Mouse (Mus musculus): ENCODE data around the gene Stx1a. TPM values are rescaled to one million over a fixed set of nuclear protein-coding genes. Genes with fewer than 3 reads are reported as not detected.
"Not testable (repeated sequence)": the region's sequence is repeated elsewhere in the genome, so short reads cannot be mapped to it uniquely, and the experiment has no call there.

Gene Stx1a
- total RNA-seq, 4 experiments from 2014 or later = 0.88 to 2.4 (median 1.2) TPM

DNA sequence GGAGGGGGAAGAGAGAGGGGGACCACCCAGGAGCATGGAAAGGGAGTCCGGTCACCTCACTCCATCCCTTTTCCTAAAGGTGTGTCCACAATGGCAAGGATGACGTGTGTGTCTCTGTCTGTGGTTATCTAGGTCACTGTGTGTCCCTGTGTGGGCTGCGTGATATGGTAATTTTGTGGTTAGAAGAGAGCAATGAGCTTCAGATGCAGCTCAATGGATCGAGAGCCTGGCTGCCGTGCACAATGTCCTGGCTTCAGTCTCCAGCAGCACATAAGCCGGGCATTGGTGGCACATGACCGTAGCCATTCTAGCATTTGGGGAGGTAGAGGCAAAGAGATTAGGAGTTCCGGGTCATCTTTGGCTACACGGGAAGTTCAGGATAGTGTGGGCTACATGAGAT lies 16.3 kb downstream of the Stx1a start:
- DNase-seq (ENCODE audit: low spot score) = no peak

DNA sequence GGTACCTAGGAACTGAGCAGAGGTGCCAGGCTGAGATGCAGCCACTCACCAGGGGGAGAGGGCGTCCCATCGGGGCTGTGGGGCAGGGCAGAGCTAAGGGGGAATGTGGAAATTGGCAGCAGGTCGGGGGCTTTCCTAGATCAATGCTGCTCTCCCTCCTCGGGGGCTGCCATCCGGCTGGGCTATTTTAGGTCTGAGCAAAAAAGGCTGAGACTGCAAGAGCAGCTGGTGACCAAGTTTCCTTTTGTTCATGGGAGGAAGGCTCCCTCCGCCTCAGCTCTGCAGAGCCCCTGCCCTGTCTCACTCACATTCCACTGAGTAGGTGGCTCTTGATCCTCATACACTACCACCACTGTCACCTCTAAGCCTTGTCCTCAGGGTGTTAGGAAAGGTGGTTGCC lies 16.8 kb downstream of the Stx1a start:
- no peak for DNase-seq (ENCODE audit: low spot score)

DNA sequence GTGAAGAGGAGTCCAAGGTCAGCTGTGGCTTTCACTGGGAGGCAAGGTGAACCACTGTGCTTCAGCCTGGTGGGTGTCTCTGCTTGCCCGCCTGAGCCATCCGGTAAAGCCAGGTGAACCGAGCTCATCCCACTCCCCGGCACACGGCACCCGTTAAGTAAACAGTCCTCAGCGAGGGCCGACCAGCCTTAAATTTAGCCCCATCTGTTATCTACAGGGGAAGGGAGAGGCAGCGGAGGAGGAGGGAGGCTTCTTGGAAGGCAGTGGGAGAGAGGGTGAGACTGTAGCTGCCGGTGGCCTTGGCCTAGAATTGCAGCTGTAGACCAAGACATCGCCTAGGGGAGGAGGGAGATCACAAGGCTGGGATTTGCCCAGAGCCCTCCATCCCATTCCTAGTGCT lies 17.5 kb downstream of the Stx1a start:
- no peak for DNase-seq (ENCODE audit: low spot score)

DNA sequence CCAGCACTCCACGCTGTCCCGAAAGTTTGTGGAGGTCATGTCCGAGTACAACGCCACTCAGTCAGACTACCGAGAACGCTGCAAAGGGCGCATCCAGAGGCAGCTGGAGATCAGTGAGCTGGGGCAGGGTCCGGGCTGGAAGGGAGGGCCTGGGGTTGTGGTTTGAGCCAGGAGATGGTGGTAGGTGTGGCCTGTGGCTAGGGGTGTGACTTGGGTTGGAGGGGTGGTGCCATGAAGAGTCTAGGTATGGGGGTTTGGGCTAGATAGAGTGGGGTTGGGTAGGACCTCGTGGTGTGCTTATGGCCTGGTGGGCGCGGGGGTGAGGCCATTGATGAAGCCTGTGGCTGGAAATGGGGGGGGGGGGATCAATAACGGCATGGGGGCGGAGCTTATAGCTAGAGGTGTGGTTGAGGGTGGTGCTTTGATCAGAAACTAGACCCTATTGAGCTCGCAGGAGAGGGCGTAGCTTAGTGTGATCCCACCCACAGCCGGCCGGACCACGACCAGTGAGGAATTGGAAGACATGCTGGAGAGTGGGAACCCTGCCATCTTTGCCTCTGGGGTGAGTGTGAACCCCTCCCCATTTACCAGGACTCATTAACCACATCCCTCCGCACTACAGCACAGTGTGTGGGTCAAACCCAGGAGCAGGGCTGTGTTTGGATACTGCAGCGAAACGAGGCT lies 19.0 kb downstream of the Stx1a start:
- no peak for DNase-seq (ENCODE audit: low spot score)

DNA sequence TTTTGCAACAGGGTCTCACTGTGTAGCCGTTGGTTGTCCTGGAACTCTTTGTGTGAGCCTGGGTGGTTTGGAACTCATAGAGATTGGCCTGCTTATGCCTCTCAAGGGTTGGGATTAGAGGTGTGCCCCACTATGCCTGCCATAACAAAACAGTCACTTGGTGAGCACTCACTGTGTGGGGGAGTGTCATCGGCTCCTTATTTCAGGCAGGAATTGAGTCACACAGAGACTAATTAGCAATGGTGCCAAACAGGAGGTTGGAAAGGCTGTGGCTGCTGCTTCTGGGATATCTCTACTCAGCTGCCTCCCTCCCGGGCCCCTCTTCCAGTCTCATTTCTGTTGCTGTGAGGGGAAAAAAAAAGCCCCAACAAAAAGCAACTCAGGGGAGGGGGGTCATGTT lies 21.3 kb downstream of the Stx1a start:
- DNase-seq (ENCODE audit: low spot score) = no peak

DNA sequence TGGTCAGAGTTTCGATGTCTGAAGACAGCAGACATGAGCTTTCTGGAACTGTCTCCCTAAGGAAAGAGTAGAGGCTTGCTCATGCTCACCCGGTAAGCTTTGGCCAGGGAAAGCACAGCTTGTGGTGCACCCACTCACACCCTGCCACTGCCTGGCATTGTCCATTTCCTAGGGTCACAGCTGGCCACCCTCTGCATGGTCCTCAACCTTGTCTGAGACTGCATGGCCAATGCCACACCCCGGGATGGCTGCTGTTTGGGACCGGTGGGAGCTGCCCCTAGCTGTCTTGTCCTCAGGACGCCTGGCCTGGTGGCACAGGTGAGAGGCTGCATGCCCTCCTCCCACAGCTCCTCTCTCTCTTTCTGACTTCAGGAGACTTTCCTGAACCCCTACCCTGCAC lies 25.3 kb downstream of the Stx1a start:
- DNase-seq (ENCODE audit: low spot score) = no peak

DNA sequence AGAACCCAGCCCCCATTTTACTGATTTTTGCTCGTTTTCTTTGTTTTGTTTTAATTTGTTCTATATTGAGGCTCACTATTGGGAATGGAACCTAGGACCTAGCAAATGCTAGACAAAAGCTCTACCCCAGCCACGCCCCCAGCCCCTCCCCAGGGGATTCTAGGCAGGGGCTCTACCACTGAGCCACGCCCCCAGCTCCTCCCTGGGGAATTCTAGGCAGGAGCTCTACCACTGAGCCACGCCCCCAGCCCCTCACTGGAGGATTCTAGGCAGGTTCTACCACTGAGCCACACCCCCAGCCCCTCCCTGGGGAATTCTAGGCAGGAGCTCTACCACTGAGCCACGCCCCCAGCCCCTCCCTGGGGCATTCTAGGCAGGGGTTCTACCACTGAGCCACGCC lies 26.0 kb downstream of the Stx1a start:
- not testable (repeated sequence) for DNase-seq (ENCODE audit: low spot score)

DNA sequence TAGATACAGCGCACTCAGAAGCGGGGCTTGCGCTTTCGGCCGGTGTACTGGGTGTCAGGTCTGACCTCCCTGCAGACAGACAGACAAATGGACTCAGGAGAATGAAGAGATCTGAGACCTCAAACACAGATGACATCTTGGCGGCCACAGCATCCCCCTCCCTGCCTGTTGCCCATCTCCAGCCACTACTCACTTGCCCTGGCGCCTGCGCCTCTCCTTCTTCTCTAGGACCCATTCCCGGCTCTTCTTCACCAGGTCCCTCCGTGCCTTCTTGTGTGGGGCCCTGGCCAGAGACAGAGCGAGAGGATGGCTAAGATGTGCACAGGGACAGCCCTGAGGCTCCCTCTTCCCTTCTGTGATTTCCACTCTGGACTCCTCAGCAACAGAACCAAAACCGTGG lies 30.1 kb downstream of the Stx1a start:
- no peak for DNase-seq (ENCODE audit: low spot score)

DNA sequence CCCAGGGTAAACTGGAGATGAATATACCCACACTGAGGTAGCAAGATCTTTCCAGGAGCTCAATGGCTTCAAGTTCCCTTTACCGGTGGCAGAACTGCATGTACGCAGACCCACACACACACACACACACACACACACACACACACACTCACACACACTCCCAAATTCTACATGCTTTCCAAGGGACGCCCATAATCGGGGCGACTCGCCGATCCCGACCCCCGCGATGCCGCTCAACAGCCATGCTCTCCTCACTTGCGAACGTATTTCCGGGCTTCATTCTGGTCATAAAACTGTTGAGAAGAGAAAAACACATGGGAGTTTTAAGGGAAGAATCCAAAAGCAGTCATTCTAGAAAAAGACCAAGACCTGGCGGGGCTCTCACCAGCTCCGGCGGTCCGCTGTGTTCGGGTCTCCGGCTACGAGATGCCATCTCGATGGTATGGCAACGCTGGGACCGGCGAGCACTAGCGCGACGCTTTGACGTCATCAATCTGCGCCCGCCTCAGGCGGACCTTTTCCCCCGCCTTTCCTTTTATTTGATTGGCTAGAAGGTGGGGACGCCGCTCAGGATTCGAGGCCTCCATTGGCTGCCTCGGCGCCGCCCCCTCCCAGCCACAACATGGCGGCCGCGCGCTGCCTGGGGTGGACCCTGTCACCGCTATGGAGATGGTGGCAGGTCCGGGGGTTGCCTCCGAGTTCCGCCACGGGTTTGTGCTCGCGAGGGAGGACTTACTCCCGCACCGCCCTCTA lies 40.5 kb downstream of the Stx1a start, which contains the start of gene Dnajc30:
Gene Dnajc30 (plus strand): TSS at position 574 of the 753 bp plus-strand sequence.
- DNase-seq (ENCODE audit: low spot score) = peak; percentile 97

DNA sequence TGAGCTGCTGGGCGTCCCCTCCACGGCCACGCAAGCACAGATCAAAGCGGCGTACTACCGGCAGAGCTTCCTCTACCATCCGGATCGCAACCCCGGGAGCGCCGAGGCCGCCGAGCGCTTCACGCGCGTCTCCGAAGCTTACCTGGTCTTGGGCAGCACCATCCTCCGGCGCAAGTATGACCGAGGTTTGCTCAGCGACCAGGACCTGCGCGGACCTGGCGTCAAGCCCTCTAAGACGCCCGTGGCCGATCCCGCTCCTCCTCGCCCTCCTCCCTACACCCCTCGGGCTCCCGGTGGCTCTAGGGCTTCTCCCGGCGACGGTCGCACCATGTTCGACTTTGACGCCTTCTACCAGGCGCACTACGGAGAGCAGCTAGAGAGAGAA lies 41.1 kb downstream of the Stx1a start:
- no peak for DNase-seq (ENCODE audit: low spot score)

DNA sequence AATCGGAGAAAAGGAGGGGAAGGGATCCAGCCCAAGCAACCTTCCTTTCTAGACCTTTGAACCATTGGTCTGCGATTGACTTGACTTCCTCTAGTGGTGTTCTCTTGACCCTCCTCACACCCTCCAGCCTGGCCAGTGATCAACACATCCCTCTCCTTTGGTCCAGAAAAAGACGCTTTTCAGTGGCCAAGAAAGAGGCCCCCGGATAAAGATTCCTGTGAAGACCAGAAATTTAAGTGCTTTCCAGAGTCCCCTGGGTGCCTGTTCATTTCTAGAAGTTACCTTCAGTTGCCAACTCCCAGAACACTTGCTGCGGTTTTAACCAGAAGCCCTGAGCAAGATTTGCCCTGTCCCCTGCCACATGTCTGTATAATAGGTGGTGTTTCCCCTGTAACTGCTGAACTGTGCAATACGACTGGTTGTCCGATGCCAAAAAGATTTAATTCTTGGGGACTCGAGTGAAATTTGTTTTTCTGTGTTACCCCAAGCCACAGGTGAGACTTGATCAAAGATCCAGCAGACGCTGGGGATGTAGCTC lies 41.7 kb downstream of the Stx1a start, which contains the start of gene Bud23:
Gene Bud23 (minus strand): TSS at position 51 of the 538 bp plus-strand sequence.
- not testable (repeated sequence) for DNase-seq (ENCODE audit: low spot score)

DNA sequence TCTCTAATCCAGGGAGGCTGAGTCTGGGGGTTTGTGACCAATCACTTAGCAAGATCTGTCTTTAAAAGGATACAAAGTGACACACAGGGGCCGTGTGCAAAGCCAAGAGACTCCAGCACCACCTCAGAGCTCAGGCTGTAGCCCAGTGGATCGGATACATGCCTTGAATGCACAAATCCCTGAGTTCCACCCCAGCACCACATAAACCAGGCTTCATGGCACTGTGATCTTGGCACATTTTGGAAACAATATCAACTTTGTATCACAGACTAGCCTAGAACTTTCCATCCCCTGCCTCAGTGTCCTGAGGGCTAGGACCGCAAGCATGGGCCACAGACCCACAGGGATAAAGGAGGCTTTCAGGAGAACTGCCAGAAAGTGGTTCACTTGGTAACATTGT lies 42.7 kb downstream of the Stx1a start:
- no peak for DNase-seq (ENCODE audit: low spot score)

DNA sequence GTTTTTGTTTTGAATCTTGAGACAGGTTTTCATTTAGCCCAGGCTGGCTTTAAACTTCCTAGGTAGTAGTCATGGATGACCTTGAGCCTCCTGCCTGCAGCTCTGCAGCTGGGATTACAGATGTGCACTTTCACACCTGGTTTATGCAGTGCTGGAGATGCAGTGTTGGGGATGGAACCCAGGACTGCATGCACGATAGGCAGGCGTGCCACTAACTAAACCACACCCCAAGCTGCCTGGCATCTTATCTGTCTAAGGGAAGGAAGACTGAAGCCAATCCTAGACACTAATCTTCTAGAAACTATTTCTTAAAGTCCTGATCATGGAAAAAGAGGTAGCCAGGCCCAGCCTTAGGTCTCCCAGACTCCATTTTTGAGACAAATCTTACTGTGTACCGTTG lies 47.2 kb downstream of the Stx1a start:
- DNase-seq (ENCODE audit: low spot score) = no peak

DNA sequence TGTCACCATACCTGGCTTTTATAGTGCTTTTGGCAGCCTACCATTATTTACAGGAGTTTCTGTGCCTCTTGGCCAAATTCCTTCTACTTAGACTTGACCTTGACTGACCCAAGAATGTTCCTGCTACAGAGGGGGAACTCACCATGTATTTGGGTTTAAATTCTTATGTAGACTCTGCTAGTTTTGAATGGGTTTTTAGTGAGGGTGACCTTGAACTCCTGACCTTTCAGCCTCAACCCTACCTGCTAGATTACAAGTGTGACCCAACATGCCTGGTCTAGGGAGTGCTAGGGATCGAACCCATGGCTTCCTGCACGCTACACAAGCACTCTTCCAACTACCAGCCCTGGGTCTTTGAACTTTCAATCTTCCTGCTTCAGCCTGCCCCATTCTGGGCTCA lies 48.8 kb downstream of the Stx1a start:
- DNase-seq (ENCODE audit: low spot score) = no peak

DNA sequence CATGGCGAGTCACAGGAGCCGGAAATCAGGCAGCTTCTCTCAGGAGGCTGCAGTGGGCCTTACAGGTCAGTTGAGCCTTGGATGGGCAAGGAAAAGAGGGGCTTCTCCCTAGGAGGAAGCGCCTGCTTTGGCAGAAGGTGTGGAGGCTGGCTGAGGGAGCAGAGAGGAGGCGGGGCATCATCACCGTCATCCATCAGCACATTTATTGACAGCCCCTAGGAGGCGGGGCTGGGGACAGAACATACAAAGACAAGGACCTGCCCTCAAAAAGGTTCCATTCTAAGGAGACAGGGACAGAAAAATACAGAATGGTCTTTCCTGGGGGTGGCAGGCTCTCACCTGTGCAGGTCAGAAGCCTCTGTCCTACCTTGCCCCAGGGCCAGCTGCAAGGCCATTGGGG lies 49.4 kb downstream of the Stx1a start:
- no peak for DNase-seq (ENCODE audit: low spot score)

DNA sequence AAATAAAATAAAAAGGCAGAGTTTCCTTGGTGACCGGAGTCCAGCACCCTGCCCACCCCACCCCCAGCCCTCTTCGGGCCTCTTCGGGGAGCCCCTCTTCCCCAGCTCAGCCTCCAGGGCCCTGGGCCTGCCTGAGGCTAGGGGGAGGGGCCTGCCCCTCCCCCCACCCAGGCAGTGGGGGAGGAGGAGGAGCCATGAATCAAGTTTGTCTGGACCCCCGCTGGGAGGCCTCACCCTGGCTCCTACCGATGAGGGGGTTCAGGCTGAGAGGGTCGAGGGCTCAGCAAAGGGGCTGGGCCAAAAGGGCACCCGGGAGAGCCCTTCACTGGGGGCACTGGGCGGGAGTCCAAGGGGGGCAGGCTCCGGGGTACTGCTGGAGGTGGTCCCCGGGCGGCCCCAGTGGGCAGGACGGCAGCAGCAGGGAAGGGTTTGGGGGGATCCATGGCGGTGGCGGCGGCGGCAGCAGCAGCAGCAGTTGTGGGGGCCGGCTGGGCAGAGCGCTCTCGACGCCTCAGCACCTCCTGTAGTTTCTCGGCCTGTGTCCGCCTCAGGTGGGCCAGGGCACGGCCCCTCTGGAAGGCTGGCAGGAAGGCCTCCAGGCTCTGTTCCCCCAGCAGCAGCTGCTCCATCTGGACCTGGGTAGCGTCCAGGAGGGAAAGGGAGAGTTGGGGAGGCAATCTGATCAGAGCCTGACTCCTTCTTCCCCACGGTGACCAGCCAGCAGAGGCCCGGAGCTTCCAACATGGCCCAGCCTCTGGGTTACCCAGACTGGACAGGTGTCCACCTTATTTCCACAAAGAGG lies 50.3 kb downstream of the Stx1a start:
- DNase-seq (ENCODE audit: low spot score) = no peak

DNA sequence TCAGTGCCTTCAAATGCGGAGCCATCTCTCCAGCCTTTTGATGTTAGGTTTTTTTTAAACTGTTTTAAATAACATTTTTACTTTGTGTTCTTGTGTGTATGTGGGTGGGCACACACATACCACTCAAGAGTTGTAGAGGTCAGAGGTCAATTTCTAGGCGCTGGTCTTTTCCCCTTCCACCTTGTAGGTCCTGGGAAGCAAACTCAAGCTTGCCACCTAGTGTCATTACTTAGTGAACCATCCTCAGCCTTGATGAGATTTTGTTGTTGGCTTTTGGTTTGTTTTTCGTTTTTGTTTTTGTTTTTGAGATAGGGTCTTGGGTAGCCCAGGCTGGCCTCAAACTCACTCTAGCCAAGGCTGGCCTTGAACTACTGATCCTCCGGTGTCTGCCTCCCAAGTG lies 52.4 kb downstream of the Stx1a start:
- no peak for DNase-seq (ENCODE audit: low spot score)

DNA sequence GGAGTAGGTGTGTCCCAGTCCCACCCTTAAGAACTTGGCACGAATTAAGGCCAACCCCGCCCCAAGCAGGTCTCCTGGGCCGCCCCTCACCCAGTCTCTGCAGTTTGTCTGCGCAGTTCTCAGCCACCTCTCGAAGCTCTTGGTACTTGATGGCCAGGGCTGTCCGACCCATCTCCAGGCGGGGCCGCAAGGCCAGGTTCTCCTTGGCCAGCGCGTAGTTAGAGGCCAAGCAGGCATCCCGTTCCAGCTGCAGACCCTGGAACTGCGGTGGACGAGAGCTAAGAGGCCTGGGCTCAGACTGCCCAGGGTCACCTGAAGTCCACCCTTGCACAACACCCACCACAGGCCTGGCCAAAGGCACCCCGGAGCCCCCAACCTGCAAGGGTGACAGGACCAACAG lies 53.1 kb downstream of the Stx1a start:
- no peak for DNase-seq (ENCODE audit: low spot score)

DNA sequence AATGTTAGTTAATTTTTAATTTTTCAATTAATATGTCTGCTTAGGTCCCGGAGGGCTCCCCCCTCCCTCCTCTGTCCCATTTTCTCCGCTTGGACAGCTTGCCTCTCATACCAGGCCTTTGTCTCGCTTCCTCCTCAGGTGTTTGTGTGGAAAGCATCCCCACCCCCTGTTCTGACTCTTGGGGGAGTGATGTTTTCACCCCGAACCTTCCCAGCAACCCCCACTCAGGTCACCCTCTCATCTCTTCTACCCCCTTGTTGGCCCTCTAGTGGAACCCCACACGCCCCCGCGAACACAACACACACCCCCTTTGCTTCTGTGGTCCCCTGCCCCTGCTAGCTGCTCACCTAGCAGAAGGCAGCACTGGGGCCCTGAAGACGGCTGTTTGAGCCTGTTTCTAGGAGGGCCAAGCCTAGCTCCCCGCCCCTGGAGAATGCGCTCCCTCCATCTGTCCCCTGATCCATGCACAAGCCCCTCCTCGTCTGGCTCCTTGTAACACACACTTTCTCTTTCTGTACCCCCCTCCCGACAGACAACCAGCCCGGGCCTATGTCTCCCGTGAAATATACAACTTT lies 53.7 kb downstream of the Stx1a start:
- no peak for DNase-seq (ENCODE audit: low spot score)

DNA sequence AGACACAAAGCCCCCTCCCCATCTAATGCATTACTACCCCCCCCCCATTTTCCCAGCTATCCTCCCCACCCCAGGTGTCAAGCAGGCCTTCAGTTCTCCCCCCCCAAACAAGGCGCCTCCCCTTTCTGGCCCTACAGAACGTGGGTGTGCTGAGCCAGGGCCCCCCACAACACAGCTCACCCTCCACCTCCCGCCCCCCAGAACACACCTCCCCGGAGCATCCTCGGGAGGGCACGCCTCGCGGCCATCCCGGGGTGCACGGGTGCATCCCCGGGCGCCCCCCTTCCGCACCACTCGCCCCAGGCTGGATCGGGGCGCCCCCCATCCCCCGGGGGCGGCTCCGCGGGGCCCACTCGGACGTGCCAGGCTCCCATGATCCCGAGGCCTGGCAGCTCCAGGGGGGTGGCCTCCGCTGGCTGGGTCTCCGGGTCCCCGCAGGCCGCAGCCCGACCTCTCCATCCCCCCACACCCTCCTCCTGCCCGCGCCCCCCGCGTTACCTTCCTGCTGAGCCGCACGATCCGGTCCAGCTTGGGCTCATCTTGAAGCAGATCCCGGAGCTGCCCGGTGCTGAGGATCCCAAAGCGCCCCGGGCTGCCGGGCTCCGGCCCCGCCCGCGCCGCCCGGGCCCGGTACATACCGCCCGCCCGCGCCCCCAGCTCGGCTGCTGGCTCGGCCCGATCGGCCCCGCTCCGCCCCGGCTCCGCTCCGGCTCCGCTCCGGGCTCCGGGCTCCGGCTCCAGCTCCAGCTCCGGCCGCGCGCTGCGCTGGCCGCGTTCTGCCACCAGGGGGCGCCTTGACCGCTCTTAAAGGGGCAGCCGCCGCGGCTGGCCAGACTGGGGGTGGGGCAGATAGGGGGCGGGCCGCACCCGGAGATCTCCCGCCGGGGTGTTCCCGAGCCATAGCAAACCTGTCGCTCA lies 54.5 kb downstream of the Stx1a start, which contains the start of gene Vps37d:
Gene Vps37d (minus strand): TSS at position 703 of the 918 bp plus-strand sequence.
- DNase-seq (ENCODE audit: low spot score) = peak; percentile 86

DNA sequence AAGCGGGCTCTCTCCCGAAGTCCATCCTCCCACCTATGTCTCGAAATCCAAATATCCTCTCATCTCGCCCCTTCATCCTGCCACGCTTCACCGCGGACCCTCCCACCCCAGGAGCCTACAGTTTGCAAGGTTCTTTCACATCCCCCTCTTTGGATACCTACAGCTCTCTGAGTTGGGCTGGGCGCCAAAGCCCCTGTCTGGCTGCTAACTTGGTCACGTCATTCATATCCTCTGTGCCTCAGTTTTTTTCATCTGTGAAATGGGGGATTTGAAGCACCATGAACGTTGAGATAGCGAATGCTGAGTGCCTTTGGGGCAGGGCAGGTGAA lies 55.2 kb downstream of the Stx1a start:
- DNase-seq (ENCODE audit: low spot score) = no peak

Measured in heart, adult 8-10 months (tissue).